Mouse (Mus musculus) embryonic fibroblast, embryonic 13.5 days (primary cell): Measurements from ENCODE around the gene Tspear.

Source experiments
- CTCF ChIP-seq: IDR thresholded peaks from 2 replicates; pipeline ENCODE4 v1.5.1; 2011; ENCODE audit warnings: mild to moderate bottlenecking, control low read depth, low read length, moderate library complexity, borderline replicate concordance; ENCODE audit not compliant: insufficient read depth
- POLR2A ChIP-seq: IDR thresholded peaks from 2 replicates; pipeline ENCODE4 v1.6.1; 2011; ENCODE audit warnings: low read depth, mild to moderate bottlenecking, control low read depth, low read length, moderate library complexity

DNA sequence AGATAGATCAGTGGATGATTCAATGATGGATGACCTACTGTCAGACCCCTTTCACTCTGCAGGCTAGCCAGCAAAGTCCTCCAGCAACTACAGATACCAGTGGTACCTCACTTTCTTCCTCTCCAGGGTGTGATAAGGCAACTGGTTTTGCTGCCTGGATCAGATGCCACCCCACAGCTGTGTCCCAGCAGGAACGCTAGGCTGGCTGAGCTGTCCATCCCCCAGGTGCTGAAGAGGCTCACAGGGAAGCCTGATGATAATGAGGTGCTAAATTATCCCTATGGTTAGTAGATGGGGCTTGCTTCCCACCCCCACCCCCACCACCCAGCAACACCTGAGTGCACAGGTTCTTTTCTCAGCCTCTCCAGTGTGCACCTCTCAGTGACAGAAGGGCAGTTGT, 181.2 kb downstream of the Tspear start:
- TF ChIP-seq POLR2A (no peak), CTCF (no peak)
